Mouse (Mus musculus) liver, embryonic 14.5 days (tissue): Measurements from ENCODE around the gene Grap2.

ENCODE experiments used
- CTCF ChIP-seq: IDR thresholded peaks from 2 replicates; pipeline ENCODE4 v1.5.1; 2016; ENCODE audit warnings: antibody characterized with exemption, low read depth, control low read depth
- EP300 ChIP-seq: IDR thresholded peaks from 2 replicates; pipeline ENCODE4 v1.6.1; 2016; ENCODE audit warnings: antibody characterized with exemption, low read depth

- TF ChIP-seq CTCF (no peak), EP300 (no peak)
These were observed 46.8 kb downstream of the Grap2 start for GRCm38 (mm10) chr15:80619166-80619565.
